In the genomic region with DNA sequence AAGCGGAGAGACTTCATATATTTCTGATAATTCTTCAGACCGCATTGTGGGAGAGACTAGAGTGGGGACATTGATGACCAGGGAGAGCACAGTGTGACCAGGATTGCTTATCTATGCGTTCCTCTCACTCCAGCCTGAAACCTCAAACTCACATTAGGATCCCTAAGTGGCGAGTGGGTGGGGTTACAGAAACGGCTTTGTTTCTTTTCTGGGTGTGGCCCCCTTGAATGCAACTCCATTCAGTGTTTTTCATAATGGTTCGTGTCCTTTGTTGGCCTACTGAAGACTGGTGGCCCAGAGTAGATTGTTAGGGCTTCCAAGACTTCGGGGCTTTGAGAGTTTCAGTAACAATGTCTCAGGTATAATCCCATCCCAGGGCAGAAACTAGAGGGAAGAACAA, we compare ENCODE assay signal across 15 mouse cellular contexts.
"Had no signal": no experiment of that assay in that cellular context is flagged by ENCODE, and none has a peak within 500 bp of the region (broad histone marks: within the 10 kb centered on the region; RNA-seq: fewer than 3 reads in every experiment).

No protein-coding gene starts in this region.

- DNase-seq: retina, postnatal 1 day; right cerebral cortex, adult 18-20 months; right cerebral cortex, postnatal 14 days; right cerebral cortex, postnatal 25 days; right cerebral cortex, postnatal 4 days; spleen, adult 18-20 months; thymus, adult 18-20 months; thymus, adult 2 months; thymus, postnatal 14 days; thymus, postnatal 25 days; thymus, postnatal 36 days; thymus, postnatal 4 days had no signal

- H3K9ac ChIP-seq: neural tube, embryonic 15.5 days; stomach, embryonic 15.5 days had no signal

- H3K36me3 ChIP-seq: neural tube, embryonic 15.5 days; stomach, embryonic 15.5 days had no signal

- H3K27me3 ChIP-seq: neural tube, embryonic 15.5 days; stomach, embryonic 15.5 days had no signal

- H3K4me3 ChIP-seq: neural tube, embryonic 15.5 days; stomach, embryonic 15.5 days had no signal

- H3K4me1 ChIP-seq: neural tube, embryonic 15.5 days; stomach, embryonic 15.5 days had no signal

- H3K9me3 ChIP-seq: neural tube, embryonic 15.5 days; stomach, embryonic 15.5 days had no signal

- H3K27ac ChIP-seq: neural tube, embryonic 15.5 days; stomach, embryonic 15.5 days; stomach, postnatal 0 days had no signal
